Mouse (Mus musculus) gastrocnemius, adult 2 months (tissue): ENCODE results near the gene Ppp1r12b. TPM values are rescaled to one million over a fixed set of nuclear protein-coding genes. Genes with fewer than 3 reads are reported as not detected.

ENCODE experiments used
- DNase-seq: peaks from one replicate; pipeline ENCODE4 v3.0.0; 2022
- H3K27ac ChIP-seq: fragments of 200-600 bp; 2 replicates; pipeline ENCODE4 v1.8.1; 2022; ENCODE audit warnings: mild to moderate bottlenecking
- H3K4me3 ChIP-seq: fragments of 200-600 bp; 2 replicates; pipeline ENCODE4 v1.8.1; 2022; ENCODE audit warnings: mild to moderate bottlenecking, moderate library complexity
- CTCF ChIP-seq: fragments of 200-600 bp; IDR thresholded peaks from 2 replicates; pipeline ENCODE4 v1.8.1; 2022; ENCODE audit warnings: antibody characterized with exemption, mild to moderate bottlenecking, moderate library complexity
- intact Hi-C: fragments of 180-260 bp; cut with DNase I; formaldehyde crosslinking; loops from one replicate; pipeline ENCODE4 v1.15.1; 2025
- total RNA-seq, 2 experiments: library from RNA; stranded (reverse); gene quantifications; 2 replicates each; pipeline ENCODE4 v1.2.3; 2021

The Ppp1r12b gene
- total RNA-seq, 2 experiments from 2014 or later: 172 to 212 TPM

DNA sequence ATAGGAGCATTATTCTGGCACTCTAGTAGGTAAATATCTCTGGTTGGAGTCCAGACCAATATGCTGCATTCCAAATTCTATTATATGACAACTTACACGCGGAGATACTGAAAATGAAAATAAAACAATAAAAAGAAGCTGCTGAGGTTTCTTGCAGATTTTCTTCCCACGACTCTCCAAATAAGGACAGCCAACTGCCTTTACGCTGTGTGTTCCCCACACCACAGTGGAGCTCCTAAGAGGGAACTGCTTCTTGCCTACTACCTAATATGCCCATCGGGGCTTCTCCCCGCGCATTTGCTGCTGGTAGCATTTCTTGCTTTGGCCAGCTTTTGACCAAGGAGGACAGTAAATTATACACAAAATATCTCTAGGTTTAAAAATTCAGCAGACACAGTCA, 154.0 kb downstream of the Ppp1r12b start:
- no peak for DNase-seq
- no peak for TF ChIP-seq CTCF
- Histone ChIP-seq H3K27ac (peak overlapping the region; percentile 88), H3K4me3 (peak overlapping the region; percentile 72)
- intact Hi-C loops: loop anchor here (5.0 kb wide), 1 partner anchor 44 kb away; no protein-coding TSS in a partner anchor

DNA sequence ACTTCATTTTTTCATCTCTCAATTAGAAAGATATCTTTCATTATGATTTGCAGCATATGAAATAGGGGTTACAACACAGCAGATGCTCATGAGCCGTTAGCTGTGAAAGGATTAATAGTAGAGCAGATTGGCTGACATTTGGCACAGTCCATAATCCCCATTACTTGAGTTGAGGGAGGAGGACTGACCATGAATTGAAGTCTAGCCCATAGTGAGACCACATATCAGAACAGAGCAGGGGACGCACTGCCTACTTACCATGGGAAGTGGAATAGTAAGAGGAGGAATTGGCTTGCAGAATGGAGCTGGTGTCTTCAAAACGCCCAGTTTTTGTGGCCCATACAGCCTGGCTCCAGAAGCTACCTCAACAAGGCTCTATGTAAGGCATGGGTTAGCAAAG, 159.2 kb downstream of the Ppp1r12b start:
- no peak for DNase-seq
- H3K27ac ChIP-seq: peak overlapping the region; percentile 25; the same call in 1 of the 2 replicates
- TF ChIP-seq CTCF: no peak
- peak overlapping the region; percentile 13; the same call in 1 of the 2 replicates for H3K4me3 ChIP-seq
- intact Hi-C loops: no loop called here

GRCm38 (mm10) chr1:134796076-134796475, 159.7 kb downstream of the Ppp1r12b start:
- Histone ChIP-seq H3K27ac (peak overlapping the region; percentile 68), H3K4me3 (no peak overlapping the region; the same call in 1 of the 2 replicates)
- no peak for TF ChIP-seq CTCF
- no peak for DNase-seq
- intact Hi-C loops: no loop called here

DNA sequence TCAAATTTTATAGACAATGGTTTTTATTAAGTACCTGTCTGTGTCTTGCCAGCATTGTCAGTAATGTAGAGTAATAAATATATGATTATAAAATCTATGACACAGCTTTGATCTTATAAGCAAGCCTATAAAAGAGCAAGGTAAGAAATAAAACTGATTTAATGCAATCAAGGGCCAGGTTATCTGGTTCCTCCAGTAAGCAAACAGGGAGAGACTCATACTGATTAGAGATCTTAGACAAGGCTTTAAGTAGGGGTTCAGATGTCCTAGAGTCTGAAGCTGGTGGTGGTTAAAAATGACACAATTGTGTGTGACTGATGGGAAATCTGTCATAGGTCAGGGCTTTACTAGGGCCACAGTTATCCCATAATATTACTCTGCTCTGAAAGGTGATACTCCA, 164.3 kb downstream of the Ppp1r12b start:
- no peak for TF ChIP-seq CTCF
- no peak overlapping the region for H3K27ac ChIP-seq
- no peak for DNase-seq
- intact Hi-C loops: no loop called here
- no peak overlapping the region for H3K4me3 ChIP-seq

DNA sequence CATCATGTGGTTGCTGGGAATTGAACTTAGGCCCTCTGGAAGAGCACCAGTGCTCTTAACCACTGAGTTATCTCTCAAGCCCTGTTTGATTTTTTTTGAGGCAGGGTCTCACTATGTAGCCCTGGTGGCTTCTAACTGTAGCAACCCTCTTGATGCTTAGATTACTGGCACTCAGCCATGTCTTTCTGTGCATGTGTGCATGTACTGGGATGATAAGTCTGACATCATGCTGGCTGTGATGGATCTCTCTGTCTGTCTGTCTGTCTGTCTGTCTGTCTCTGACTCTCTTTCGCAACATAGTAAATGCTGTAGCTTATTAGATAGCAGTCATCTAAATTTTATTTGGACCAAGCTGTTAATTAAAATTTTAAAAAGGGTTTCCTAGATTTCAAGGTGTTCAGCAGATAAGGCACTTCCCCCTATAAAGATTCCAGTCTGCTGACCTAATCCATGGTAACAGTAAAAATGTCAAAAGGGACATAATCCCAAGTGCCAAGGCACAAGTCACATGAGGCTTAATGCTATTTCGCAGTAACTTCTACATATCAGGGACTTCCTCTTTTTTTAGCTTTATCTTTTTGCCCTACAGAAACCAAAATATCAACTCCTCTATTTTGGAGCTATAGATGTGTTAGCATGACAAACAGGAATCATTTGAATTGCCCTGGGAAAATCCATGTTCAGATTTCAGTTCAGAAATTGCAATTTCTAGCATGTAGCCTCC, 164.9 kb downstream of the Ppp1r12b start:
- H3K4me3 ChIP-seq: no peak overlapping the region
- no peak for TF ChIP-seq CTCF
- intact Hi-C loops: no loop called here
- no peak overlapping the region for H3K27ac ChIP-seq
- no peak for DNase-seq

DNA sequence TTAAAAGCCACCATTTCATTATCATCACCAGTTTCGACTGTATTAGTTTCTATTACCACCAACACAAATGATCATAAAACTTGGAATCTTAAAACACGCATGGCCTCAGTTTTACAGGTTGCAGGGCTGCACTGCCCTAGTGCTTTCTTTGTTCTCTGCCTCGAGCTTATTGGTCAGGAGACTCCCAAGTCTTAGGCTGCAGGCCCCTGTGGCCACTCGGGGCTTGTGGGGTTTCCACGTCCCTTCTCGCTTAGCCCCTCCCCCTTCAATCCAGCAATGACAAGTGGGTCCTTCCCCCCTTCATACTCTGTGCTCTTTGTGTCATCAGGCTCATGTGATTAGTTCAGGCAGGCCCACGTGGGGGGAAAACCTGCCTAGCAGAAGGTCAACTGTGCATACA, 167.6 kb downstream of the Ppp1r12b start:
- intact Hi-C loops: no loop called here
- no peak overlapping the region for H3K4me3 ChIP-seq
- peak overlapping the region; percentile 13; the same call in 1 of the 2 replicates for H3K27ac ChIP-seq
- DNase-seq: no peak
- TF ChIP-seq CTCF: no peak

- TF ChIP-seq CTCF: no peak
- intact Hi-C loops: no loop called here
Observed at GRCm38 (mm10) chr1:134784911-134785310, 170.8 kb downstream of the Ppp1r12b start.

GRCm38 (mm10) chr1:134784481-134784880, 171.3 kb downstream of the Ppp1r12b start:
- TF ChIP-seq CTCF: no peak
- Histone ChIP-seq H3K27ac (peak overlapping the region; percentile 31), H3K4me3 (no peak overlapping the region)
- intact Hi-C loops: no loop called here
- DNase-seq: no peak

More at GRCm38 (mm10) chr1:134784911-134785310, 170.8 kb downstream of the Ppp1r12b start:
- no peak for DNase-seq
- H3K4me3 ChIP-seq: no peak overlapping the region
- H3K27ac ChIP-seq: peak overlapping the region; percentile 31

GRCm38 (mm10) chr1:134783958-134784357, 171.8 kb downstream of the Ppp1r12b start:
- Histone ChIP-seq H3K27ac (no peak overlapping the region; the same call in 1 of the 2 replicates), H3K4me3 (no peak overlapping the region)
- no peak for TF ChIP-seq CTCF
- DNase-seq: no peak
- intact Hi-C loops: no loop called here

- intact Hi-C loops: no loop called here
- Histone ChIP-seq H3K27ac (no peak overlapping the region), H3K4me3 (no peak overlapping the region)
- no peak for TF ChIP-seq CTCF
- no peak for DNase-seq
Observed at GRCm38 (mm10) chr1:134782797-134783196, 172.9 kb downstream of the Ppp1r12b start.

DNA sequence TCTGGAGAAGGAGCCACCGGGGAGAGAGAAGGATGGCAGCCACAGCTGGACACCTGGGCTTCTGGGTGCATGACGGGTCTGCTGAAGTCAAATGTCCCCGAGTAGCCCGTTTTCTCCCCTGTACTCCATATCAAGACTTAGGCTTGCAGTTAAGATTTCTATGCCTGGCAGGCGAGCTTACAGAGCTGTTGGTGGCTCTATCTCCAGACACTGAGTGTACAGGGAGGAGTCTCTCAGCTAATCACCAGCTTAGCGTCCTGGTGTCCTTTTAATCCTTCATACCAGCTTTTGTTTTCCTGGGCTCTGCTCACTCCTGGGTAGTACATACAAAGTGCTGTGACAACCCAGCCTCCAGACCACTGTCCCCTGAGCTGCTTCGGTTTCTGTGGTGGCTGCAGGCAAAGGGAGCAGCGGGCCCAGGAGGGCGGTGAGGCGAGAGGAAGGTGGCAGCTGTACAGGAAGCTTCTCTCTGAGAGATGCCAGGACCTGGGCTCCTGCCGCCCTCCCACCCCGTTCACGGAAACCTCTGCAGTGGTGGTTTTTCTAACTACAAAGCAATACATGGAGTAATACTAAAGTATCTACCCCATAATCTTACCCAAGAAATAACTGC, 177.7 kb downstream of the Ppp1r12b start:
- intact Hi-C loops: no loop called here
- TF ChIP-seq CTCF: no peak
- H3K27ac ChIP-seq: peak overlapping the region; percentile 40; the same call in 1 of the 2 replicates
- no peak for DNase-seq
- H3K4me3 ChIP-seq: no peak overlapping the region

DNA sequence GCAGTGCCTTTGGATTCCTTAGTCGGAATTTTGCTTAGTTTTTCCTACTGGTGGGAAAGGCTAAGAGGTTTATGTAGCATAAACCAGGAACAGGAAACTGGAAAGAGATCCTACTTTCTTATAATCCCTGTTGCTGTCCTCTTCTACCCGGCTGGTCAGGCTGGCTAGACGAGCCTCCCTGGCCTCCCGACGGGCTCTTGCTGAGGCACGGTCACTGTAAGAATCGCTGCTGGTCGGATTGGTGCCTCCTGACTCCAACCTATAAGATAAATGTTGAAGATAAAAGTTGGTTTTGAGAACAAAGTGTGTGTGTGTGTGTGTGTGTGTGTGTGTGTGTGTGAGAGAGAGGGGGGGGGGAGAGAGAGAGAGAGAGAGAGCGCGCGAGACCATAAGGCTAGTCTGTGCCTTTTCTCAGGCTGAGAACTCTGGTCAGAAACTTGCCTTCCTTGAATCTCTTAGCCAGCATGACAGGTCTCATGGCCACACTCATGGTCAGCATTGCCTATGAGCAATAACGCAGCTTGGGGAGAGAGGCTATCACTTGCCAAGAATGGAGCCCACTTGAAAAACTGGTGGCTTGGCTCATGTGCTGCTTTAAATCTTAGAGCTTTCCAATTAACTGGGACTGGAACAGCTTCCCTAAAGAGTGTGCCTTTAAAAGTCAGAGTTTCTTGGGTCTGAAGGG, 178.4 kb downstream of the Ppp1r12b start:
- peak overlapping the region; percentile 46; the same call in 1 of the 2 replicates for H3K27ac ChIP-seq

GRCm38 (mm10) chr1:134775631-134776030, 180.1 kb downstream of the Ppp1r12b start:
- no peak for TF ChIP-seq CTCF
- Histone ChIP-seq H3K27ac (peak overlapping the region; percentile 80), H3K4me3 (no peak overlapping the region)
- no peak for DNase-seq
- intact Hi-C loops: no loop called here

More for the DNA sequence above, 178.4 kb downstream of the Ppp1r12b start:
- no peak overlapping the region for H3K4me3 ChIP-seq
- no peak for TF ChIP-seq CTCF
- intact Hi-C loops: no loop called here
- DNase-seq: no peak
